Mouse (Mus musculus): ENCODE measurements at regions not wholly inside any gene's neighbourhood (a gene's known extent, or its start where the extent isn't known, plus 50 kb on each side); places are given as distances from the start of the nearest gene placed in this dataset.
A peak's percentile ranks its signal among the peaks of the same experiment; 100 is the strongest.

DNA sequence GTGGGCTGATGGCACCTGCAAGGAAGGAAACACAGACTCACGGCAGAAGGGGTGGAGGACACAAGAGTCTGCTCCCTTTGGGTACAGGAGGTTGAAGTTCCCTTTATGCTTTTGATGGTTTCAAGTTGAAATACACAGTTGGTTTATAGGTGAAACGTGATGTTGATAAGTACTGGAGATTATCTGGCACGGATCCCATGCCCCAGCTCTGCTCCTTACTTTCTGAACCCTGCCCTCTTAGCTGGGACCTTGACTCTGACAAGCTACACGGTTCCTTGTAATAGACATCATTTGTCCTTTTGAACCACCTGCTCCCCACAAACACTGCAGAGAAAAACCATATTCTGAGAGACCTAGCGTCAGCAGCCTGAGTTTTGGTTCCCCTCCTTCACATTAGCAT lies 363.4 kb upstream of the Dynlrb2 start:
- Histone ChIP-seq H3K4me1 (peaks cover 9% of the 10 kb centered on the region), H3K27me3 (replicated peaks) (no peaks in the 10 kb centered on the region), H3K27ac (no peak overlapping the region), H3K4me3 (no peak overlapping the region), H3K9me3 (no peaks in the 10 kb centered on the region), H3K4me2 (no peak overlapping the region), H3K9ac (no peak overlapping the region), H3K36me3 (replicated peaks) (no peaks in the 10 kb centered on the region)
- no peak for ATAC-seq (replicated peaks)
- 84% methylated on average over 5 of the region's 5 CpGs for WGBS

DNA sequence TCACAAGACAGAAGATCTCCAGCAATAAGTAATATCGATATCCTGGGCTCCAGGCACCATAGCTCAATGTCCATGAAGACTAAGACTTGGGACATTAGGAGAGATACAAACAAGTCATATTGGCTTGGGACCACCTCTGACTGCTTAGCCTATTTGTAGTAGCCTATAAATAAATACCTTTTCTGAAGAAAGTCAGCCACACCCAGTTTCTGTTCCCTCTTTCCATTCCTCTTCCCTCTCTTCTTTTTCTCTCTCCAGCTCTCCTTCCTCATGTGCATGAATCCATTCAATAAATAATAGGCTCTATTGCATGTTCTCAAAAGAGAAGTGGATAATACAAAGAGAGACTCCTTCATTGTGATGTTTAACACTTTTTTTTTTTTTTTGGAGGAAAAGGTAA lies 364.8 kb upstream of the Dynlrb2 start:
- Histone ChIP-seq H3K9ac (no peak overlapping the region), H3K27ac (no peak overlapping the region), H3K36me3 (replicated peaks) (no peaks in the 10 kb centered on the region), H3K4me1 (peaks cover 9% of the 10 kb centered on the region), H3K4me2 (no peak overlapping the region), H3K9me3 (no peaks in the 10 kb centered on the region), H3K27me3 (replicated peaks) (no peaks in the 10 kb centered on the region), H3K4me3 (no peak overlapping the region)
- WGBS, result 90% methylated on average over 1 of the region's 1 CpGs
- no peak for ATAC-seq (replicated peaks)

- Histone ChIP-seq H3K4me3 (no peak overlapping the region), H3K4me2 (no peak overlapping the region), H3K9me3 (no peaks in the 10 kb centered on the region), H3K27ac (no peak overlapping the region), H3K27me3 (replicated peaks) (no peaks in the 10 kb centered on the region), H3K4me1 (no peaks in the 10 kb centered on the region), H3K9ac (no peak overlapping the region), H3K36me3 (replicated peaks) (no peaks in the 10 kb centered on the region)
- 67% methylated on average over 2 of the region's 2 CpGs for WGBS
- ATAC-seq (replicated peaks), result no peak
Measured at GRCm38 (mm10) chr8:116137765-116138164, 367.0 kb upstream of the Dynlrb2 start.

DNA sequence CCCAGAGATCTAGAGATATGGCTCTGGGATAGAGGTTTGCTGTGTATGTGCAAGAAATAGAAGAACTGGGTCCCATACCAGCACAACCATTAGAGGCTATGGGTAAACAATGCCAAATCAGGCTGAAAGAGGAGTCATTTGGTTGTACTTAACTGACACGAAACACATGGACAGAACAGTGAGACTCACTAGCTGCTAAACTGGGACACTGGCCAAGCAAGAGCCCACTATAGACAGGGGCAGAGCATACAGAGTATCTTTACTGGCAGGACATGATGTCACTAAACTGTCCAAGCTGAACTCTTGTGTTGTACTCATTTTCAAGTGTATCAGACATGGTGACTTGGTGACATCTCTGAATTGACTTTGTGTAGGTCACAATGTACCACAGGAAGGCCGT lies 371.3 kb upstream of the Dynlrb2 start:
- ATAC-seq (replicated peaks), result no peak
- no peaks in the 10 kb centered on the region for H3K27me3 ChIP-seq (replicated peaks)
- H3K4me1 ChIP-seq, result no peaks in the 10 kb centered on the region
- 88% methylated on average over 2 of the region's 2 CpGs for WGBS
- no peak overlapping the region for H3K4me3 ChIP-seq
- no peak overlapping the region for H3K9ac ChIP-seq
- H3K9me3 ChIP-seq, result no peaks in the 10 kb centered on the region
- no peak overlapping the region for H3K4me2 ChIP-seq
- H3K27ac ChIP-seq, result no peak overlapping the region
- H3K36me3 ChIP-seq (replicated peaks), result no peaks in the 10 kb centered on the region

DNA sequence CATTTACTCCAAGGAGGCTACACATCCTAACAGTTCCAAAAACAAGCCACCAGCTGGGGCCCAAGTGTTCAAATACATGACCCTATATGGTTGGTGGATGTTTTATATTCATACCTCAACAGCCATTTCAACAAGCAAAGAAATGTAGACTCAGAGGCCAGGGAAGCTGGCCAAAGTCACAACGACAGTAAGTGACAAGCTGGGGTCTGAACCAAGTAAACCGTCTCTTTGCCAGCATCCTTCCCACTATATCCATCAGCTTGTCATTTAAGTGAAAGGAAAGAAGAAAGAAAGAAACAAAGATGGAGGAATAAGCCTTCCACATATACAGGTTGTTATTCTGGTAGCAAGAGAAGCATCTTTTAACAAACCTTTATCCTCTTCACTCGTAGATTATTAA lies 371.7 kb upstream of the Dynlrb2 start:
- Histone ChIP-seq H3K36me3 (replicated peaks) (no peaks in the 10 kb centered on the region), H3K27ac (no peak overlapping the region), H3K4me2 (no peak overlapping the region), H3K4me3 (no peak overlapping the region), H3K9ac (no peak overlapping the region), H3K27me3 (replicated peaks) (no peaks in the 10 kb centered on the region), H3K4me1 (no peaks in the 10 kb centered on the region), H3K9me3 (no peaks in the 10 kb centered on the region)
- ATAC-seq (replicated peaks), result no peak
- 91% methylated on average over 3 of the region's 3 CpGs for WGBS

DNA sequence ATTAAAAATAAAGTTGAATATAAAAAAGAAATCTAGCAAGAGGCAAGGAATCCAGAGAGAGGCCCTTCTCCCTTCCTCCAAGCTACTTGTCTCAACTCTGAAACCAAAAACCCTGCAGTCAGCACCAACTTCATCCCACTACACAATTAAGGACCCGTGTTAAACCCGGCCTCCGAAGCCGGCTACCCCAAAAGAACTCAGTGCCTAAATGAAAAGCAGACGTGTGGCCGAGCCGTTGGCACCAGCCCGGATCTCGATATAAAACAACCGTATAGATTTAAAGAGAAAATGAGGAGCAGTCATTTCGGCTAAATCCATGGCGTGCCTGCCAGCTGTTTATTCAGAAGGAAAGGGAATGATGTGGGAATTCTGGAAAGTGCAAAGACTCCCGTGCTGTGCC lies 384.7 kb upstream of the Dynlrb2 start:
- Histone ChIP-seq H3K9ac (no peak overlapping the region), H3K27me3 (replicated peaks) (no peaks in the 10 kb centered on the region), H3K27ac (no peak overlapping the region), H3K4me3 (no peak overlapping the region), H3K36me3 (replicated peaks) (no peaks in the 10 kb centered on the region), H3K4me1 (peaks cover 10% of the 10 kb centered on the region; the same call in 1 of the 2 replicates), H3K9me3 (no peaks in the 10 kb centered on the region), H3K4me2 (no peak overlapping the region)
- ATAC-seq (replicated peaks), result no peak
- 82% methylated on average over 13 of the region's 13 CpGs for WGBS

GRCm38 (mm10) chr8:116117919-116118318 lies 386.9 kb upstream of the Dynlrb2 start:
- Histone ChIP-seq H3K27ac (no peak overlapping the region), H3K4me3 (no peak overlapping the region), H3K9ac (no peak overlapping the region), H3K27me3 (replicated peaks) (peaks cover 8% of the 10 kb centered on the region; the same call in 1 of the 2 replicates), H3K4me2 (no peak overlapping the region), H3K4me1 (peaks cover 10% of the 10 kb centered on the region; the same call in 1 of the 2 replicates), H3K9me3 (no peaks in the 10 kb centered on the region), H3K36me3 (replicated peaks) (no peaks in the 10 kb centered on the region)
- 88% methylated on average over 2 of the region's 2 CpGs for WGBS
- ATAC-seq (replicated peaks), result no peak

GRCm38 (mm10) chr8:116116625-116117024 lies 388.1 kb upstream of the Dynlrb2 start:
- no peak overlapping the region for H3K27ac ChIP-seq

DNA sequence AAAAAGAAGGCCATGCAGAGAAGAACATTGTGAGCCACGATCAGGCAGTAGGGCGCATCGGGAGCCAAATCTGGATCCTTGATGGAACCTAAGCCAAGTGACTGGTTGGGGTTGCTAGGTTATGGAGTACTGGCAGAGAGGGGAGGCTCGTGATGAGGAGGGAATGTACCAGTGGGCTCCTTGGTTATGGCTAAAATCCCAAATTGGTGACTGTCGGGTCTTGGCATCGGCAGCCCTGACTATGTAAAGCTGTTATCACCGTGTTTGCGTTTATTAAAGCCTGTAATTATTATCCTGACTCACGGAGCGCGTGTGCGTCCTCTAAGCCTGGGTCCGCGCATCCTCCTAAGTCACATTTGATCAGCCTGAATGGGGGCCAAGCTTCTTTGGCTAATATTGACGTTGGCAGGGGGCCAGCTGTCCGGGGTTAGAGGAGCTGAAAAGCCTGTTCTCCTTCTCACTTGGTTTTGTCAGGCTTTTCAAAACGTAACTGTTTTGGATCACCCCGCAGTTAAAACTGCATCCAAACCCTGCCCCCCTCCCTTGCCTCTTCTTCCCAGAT lies 388.9 kb upstream of the Dynlrb2 start:
- H3K27me3 ChIP-seq (replicated peaks), result peaks cover 8% of the 10 kb centered on the region; the same call in 1 of the 2 replicates
- ATAC-seq (replicated peaks), result peak; percentile 78
- H3K4me3 ChIP-seq, result peak overlapping the region; percentile 12; the same call in 1 of the 2 replicates
- H3K27ac ChIP-seq, result no peak overlapping the region
- 21% methylated on average over 18 of the region's 18 CpGs for WGBS
- no peaks in the 10 kb centered on the region for H3K36me3 ChIP-seq (replicated peaks)
- peak overlapping the region; percentile 39 for H3K4me2 ChIP-seq
- no peaks in the 10 kb centered on the region for H3K9me3 ChIP-seq
- H3K4me1 ChIP-seq, result peaks cover 13% of the 10 kb centered on the region; the same call in 1 of the 2 replicates
- no peak overlapping the region for H3K9ac ChIP-seq

More at GRCm38 (mm10) chr8:116116625-116117024, 388.1 kb upstream of the Dynlrb2 start:
- peaks cover 10% of the 10 kb centered on the region; the same call in 1 of the 2 replicates for H3K4me1 ChIP-seq
- no peak overlapping the region for H3K4me3 ChIP-seq
- 0 out of 2 replicates have a peak, but pooled peaks have one; percentile 37 for ATAC-seq (replicated peaks)
- 19% methylated on average over 7 of the region's 7 CpGs for WGBS
- H3K9ac ChIP-seq, result no peak overlapping the region
- H3K36me3 ChIP-seq (replicated peaks), result no peaks in the 10 kb centered on the region
- no peaks in the 10 kb centered on the region for H3K9me3 ChIP-seq
- peaks cover 8% of the 10 kb centered on the region; the same call in 1 of the 2 replicates for H3K27me3 ChIP-seq (replicated peaks)
- H3K4me2 ChIP-seq, result no peak overlapping the region; the same call in 1 of the 2 replicates

DNA sequence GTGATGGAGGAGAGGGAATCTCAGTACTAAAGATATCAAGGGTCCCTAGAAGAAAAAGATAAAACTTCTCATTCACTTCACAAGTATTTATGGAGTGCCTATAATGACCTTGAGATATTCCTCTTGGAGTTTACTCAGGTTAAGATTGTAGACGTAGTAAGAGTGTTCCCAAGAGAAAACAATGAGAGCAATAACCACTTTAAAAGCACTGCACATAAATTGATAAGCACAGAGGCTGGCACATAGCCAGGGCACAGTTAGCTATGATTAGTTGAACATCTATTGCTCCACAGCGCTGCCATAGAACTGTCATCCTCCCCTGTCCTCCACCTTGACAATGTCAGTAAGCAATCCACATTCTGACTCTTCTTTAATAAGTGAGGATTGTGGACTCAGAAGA lies 389.8 kb upstream of the Dynlrb2 start:
- WGBS, result 74% methylated on average over 2 of the region's 2 CpGs
- peaks cover 8% of the 10 kb centered on the region; the same call in 1 of the 2 replicates for H3K27me3 ChIP-seq (replicated peaks)
- no peak overlapping the region for H3K4me2 ChIP-seq
- peaks cover 15% of the 10 kb centered on the region; the same call in 1 of the 2 replicates for H3K4me1 ChIP-seq
- H3K27ac ChIP-seq, result no peak overlapping the region
- H3K9ac ChIP-seq, result no peak overlapping the region
- ATAC-seq (replicated peaks), result no peak
- H3K9me3 ChIP-seq, result no peaks in the 10 kb centered on the region
- H3K4me3 ChIP-seq, result no peak overlapping the region
- H3K36me3 ChIP-seq (replicated peaks), result no peaks in the 10 kb centered on the region

DNA sequence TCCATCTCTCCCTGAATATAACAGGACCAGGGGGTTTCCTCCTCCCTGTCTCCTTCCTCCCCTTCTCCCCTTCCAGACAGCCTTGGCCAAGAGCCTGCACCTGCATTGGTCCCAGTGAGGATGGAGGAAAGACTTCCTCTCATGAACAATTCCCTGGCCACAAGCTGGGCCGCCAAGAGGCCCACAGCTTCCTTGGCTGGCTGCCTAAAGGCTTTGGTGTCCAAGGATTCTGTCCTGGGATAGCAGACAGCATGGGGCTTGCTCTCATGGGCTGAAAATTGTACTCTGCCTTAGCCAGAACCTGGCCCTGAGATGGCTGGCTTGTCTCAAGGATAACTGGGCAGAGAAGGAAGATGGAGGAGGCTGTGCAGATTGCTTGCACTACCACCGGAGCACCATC lies 390.3 kb upstream of the Dynlrb2 start:
- H3K4me3 ChIP-seq, result no peak overlapping the region
- no peak overlapping the region for H3K27ac ChIP-seq
- no peak overlapping the region for H3K9ac ChIP-seq
- peaks cover 15% of the 10 kb centered on the region; the same call in 1 of the 2 replicates for H3K4me1 ChIP-seq
- peaks cover 8% of the 10 kb centered on the region; the same call in 1 of the 2 replicates for H3K27me3 ChIP-seq (replicated peaks)
- H3K4me2 ChIP-seq, result no peak overlapping the region
- H3K36me3 ChIP-seq (replicated peaks), result no peaks in the 10 kb centered on the region
- no peaks in the 10 kb centered on the region for H3K9me3 ChIP-seq
- no peak for ATAC-seq (replicated peaks)
- 78% methylated on average over 2 of the region's 2 CpGs for WGBS

- Histone ChIP-seq H3K36me3 (replicated peaks) (no peaks in the 10 kb centered on the region), H3K9ac (no peak overlapping the region), H3K4me3 (no peak overlapping the region), H3K27me3 (replicated peaks) (peaks cover 8% of the 10 kb centered on the region; the same call in 1 of the 2 replicates), H3K27ac (no peak overlapping the region), H3K4me2 (peak overlapping the region; percentile 26), H3K9me3 (no peaks in the 10 kb centered on the region), H3K4me1 (peaks cover 11% of the 10 kb centered on the region; the same call in 1 of the 2 replicates)
- WGBS, result 33% methylated on average over 12 of the region's 12 CpGs
- no peak for ATAC-seq (replicated peaks)
Measured at GRCm38 (mm10) chr8:116111168-116111567, 393.6 kb upstream of the Dynlrb2 start.

DNA sequence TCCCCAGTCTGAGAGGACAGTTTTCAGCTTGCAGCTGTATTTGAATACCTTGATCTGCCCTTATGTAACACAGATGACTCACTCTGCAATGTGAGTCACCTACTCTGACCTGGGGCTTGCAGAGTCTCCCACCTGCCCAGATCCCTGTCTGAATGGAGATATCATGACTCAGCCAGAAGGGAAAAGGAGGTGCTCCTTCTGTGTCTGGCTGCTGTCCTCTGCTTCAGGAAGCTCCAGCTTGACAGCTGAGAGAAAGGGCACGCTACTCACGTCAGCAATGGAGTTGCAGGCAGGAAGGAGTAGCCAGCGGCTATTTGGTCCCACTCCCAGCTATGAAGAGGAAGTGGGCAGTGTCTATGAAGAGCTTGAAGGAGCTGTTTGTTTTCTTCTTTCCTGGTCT lies 389.1 kb upstream of the Maf start:
- no peak overlapping the region for H3K9ac ChIP-seq
- no peak overlapping the region for H3K4me3 ChIP-seq
- no peak for ATAC-seq (replicated peaks)
- no peak overlapping the region for H3K27ac ChIP-seq
- WGBS, result 80% methylated on average over 3 of the region's 3 CpGs
- no peaks in the 10 kb centered on the region for H3K4me1 ChIP-seq
- no peak overlapping the region for H3K4me2 ChIP-seq
- H3K27me3 ChIP-seq (replicated peaks), result no peaks in the 10 kb centered on the region
- H3K9me3 ChIP-seq, result no peaks in the 10 kb centered on the region
- H3K36me3 ChIP-seq (replicated peaks), result no peaks in the 10 kb centered on the region
